In genomic region chr13:34045511-34046249, GRCm38 (mm10) we compare ENCODE assay signal across 12 mouse cellular contexts. TPM values are rescaled to one million over a fixed set of nuclear protein-coding genes. Genes with fewer than 3 reads are reported as not detected.
DNase-seq lines count a peak whose midpoint lies in the region; ATAC-seq lines count a peak whose summit lies in the region.
"Had no signal": no experiment of that assay in that cellular context is flagged by ENCODE, and none has a peak within 500 bp of the region (broad histone marks: within the 10 kb centered on the region; RNA-seq: fewer than 3 reads in every experiment).

No protein-coding gene starts in this region.

- H3K4me2 ChIP-seq in forebrain, embryonic 13.5 days = no peak overlapping the region
- no peak overlapping the region for H3K4me2 ChIP-seq in forebrain, embryonic 11.5 days (ENCODE audit: low read depth, low read length, severe bottlenecking)
- no peak overlapping the region for H3K4me2 ChIP-seq in liver, embryonic 12.5 days
- H3K4me2 ChIP-seq: limb, embryonic 12.5 days; stomach, embryonic 15.5 days had no signal

- peak; percentile 37 for ATAC-seq in forebrain, embryonic 13.5 days
- no peak for ATAC-seq in forebrain, embryonic 11.5 days (replicated peaks; ENCODE audit: low FRiP score)
- ATAC-seq in liver, embryonic 12.5 days = peak; percentile 54

- H3K36me3 ChIP-seq in forebrain, embryonic 13.5 days (ENCODE audit: poor library complexity, severe bottlenecking) = peaks cover 20% of the 10 kb centered on the region
- H3K36me3 ChIP-seq in forebrain, embryonic 11.5 days (ENCODE audit: control insufficient read depth, insufficient read depth, low read length) = no peaks in the 10 kb centered on the region
- H3K36me3 ChIP-seq in liver, embryonic 12.5 days = peaks cover 12% of the 10 kb centered on the region
- H3K36me3 ChIP-seq: stomach, embryonic 15.5 days had no signal

- H3K9ac ChIP-seq in forebrain, embryonic 13.5 days = no peak overlapping the region
- no peak overlapping the region for H3K9ac ChIP-seq in forebrain, embryonic 11.5 days (ENCODE audit: low read length)
- no peak overlapping the region for H3K9ac ChIP-seq in liver, embryonic 12.5 days
- H3K9ac ChIP-seq: limb, embryonic 12.5 days; stomach, embryonic 15.5 days had no signal

- H3K27me3 ChIP-seq in forebrain, embryonic 13.5 days = no peaks in the 10 kb centered on the region
- no peaks in the 10 kb centered on the region for H3K27me3 ChIP-seq in forebrain, embryonic 11.5 days (ENCODE audit: control insufficient read depth, insufficient read depth, low read length)
- H3K27me3 ChIP-seq in liver, embryonic 12.5 days (replicated peaks) = no peaks in the 10 kb centered on the region
- H3K27me3 ChIP-seq: limb, embryonic 12.5 days; stomach, embryonic 15.5 days had no signal

- H3K27ac ChIP-seq in forebrain, embryonic 13.5 days = no peak overlapping the region
- H3K27ac ChIP-seq in forebrain, embryonic 11.5 days (ENCODE audit: low read depth, low read length) = no peak overlapping the region
- H3K27ac ChIP-seq in liver, embryonic 12.5 days = peak overlapping the region; percentile 13; the same call in 1 of the 2 replicates
- H3K27ac ChIP-seq: limb, embryonic 12.5 days; stomach, embryonic 15.5 days had no signal

- no peak overlapping the region for H3K4me3 ChIP-seq in forebrain, embryonic 13.5 days
- no peak overlapping the region for H3K4me3 ChIP-seq in forebrain, embryonic 11.5 days (ENCODE audit: low read depth, low read length)
- H3K4me3 ChIP-seq in liver, embryonic 12.5 days = no peak overlapping the region
- H3K4me3 ChIP-seq: erythroblast, embryonic 14.5 days; limb, embryonic 12.5 days; stomach, embryonic 15.5 days had no signal

- no peak for DNase-seq in forebrain, embryonic 11.5 days (ENCODE audit: low spot score)
- DNase-seq in urinary bladder, postnatal 14 days (ENCODE audit: low spot score) = peak; percentile 2
- no peak for DNase-seq in urinary bladder, postnatal 36 days (ENCODE audit: low spot score in 2 of 2)
- no peak for DNase-seq in lung, postnatal 4 days
- DNase-seq in thymus, postnatal 0 days (ENCODE audit: low spot score) = no peak
- DNase-seq in right cerebral cortex, postnatal 4 days = no peak

- no peaks in the 10 kb centered on the region for H3K4me1 ChIP-seq in forebrain, embryonic 13.5 days
- no peaks in the 10 kb centered on the region for H3K4me1 ChIP-seq in forebrain, embryonic 11.5 days (replicated peaks; ENCODE audit: control insufficient read depth, insufficient read depth, low read length)
- H3K4me1 ChIP-seq in liver, embryonic 12.5 days = peaks cover 8% of the 10 kb centered on the region; the same call in 1 of the 2 replicates
- H3K4me1 ChIP-seq: limb, embryonic 12.5 days; stomach, embryonic 15.5 days had no signal

- 70% methylated on average over 5 of the region's 5 CpGs for WGBS in forebrain, embryonic 13.5 days
- 65% methylated on average over 5 of the region's 5 CpGs for WGBS in forebrain, embryonic 11.5 days
- WGBS in liver, embryonic 12.5 days (ENCODE audit: insufficient replicate concordance) = 54% methylated on average over 5 of the region's 5 CpGs

- H3K9me3 ChIP-seq in forebrain, embryonic 13.5 days (replicated peaks) = no peaks in the 10 kb centered on the region
- H3K9me3 ChIP-seq in forebrain, embryonic 11.5 days (ENCODE audit: control insufficient read depth, low read length) = no peaks in the 10 kb centered on the region
- H3K9me3 ChIP-seq in liver, embryonic 12.5 days (replicated peaks) = no peaks in the 10 kb centered on the region
- H3K9me3 ChIP-seq: G1E; limb, embryonic 12.5 days; stomach, embryonic 15.5 days had no signal

RNA-seq across cellular contexts. Expression of gene Bphl, which starts 8.3 kb away (rescaled TPM):
- 36.5 and 37.6 TPM in 2 replicates for polyA plus RNA-seq in forebrain, embryonic 13.5 days (2015; fragmentation: Nextera tagmentation; extraction: Ambion mirVana)
- 33.3 and 33.8 TPM in 2 replicates for polyA plus RNA-seq in forebrain, embryonic 11.5 days (2014; fragmentation: Nextera tagmentation; extraction: Ambion mirVana)
- 29.2 and 29.3 TPM in 2 replicates for polyA plus RNA-seq in liver, embryonic 12.5 days (2016; fragmentation: Nextera tagmentation; extraction: Ambion mirVana)
- 64.5 and 68.7 TPM in 2 replicates for polyA plus RNA-seq in thymus, postnatal 0 days (2015; fragmentation: Nextera tagmentation; extraction: Ambion mirVana)

RNA-seq across cellular contexts. Expression of gene Tubb2a, which starts 32.1 kb away (rescaled TPM):
- 761 and 874 TPM in 2 replicates for polyA plus RNA-seq in forebrain, embryonic 13.5 days (2015; fragmentation: Nextera tagmentation; extraction: Ambion mirVana)
- polyA plus RNA-seq in forebrain, embryonic 11.5 days (2014; fragmentation: Nextera tagmentation; extraction: Ambion mirVana) = 185 and 229 TPM in 2 replicates
- polyA plus RNA-seq in liver, embryonic 12.5 days (2016; fragmentation: Nextera tagmentation; extraction: Ambion mirVana) = 67.3 and 68.1 TPM in 2 replicates
- polyA plus RNA-seq in thymus, postnatal 0 days (2015; fragmentation: Nextera tagmentation; extraction: Ambion mirVana) = 204 and 248 TPM in 2 replicates

RNA-seq across cellular contexts. Expression of gene Serpinb6a, which starts 43.1 kb away (rescaled TPM):
- 27.9 and 29.1 TPM in 2 replicates for polyA plus RNA-seq in forebrain, embryonic 13.5 days (2015; fragmentation: Nextera tagmentation; extraction: Ambion mirVana)
- polyA plus RNA-seq in forebrain, embryonic 11.5 days (2014; fragmentation: Nextera tagmentation; extraction: Ambion mirVana) = 31.8 and 39.1 TPM in 2 replicates
- polyA plus RNA-seq in liver, embryonic 12.5 days (2016; fragmentation: Nextera tagmentation; extraction: Ambion mirVana) = 12.7 and 12.9 TPM in 2 replicates
- polyA plus RNA-seq in thymus, postnatal 0 days (2015; fragmentation: Nextera tagmentation; extraction: Ambion mirVana) = 73.8 and 89.4 TPM in 2 replicates

RNA-seq across cellular contexts. Expression of gene Ripk1, which starts 43.5 kb away (rescaled TPM):
- polyA plus RNA-seq in forebrain, embryonic 13.5 days (2015; fragmentation: Nextera tagmentation; extraction: Ambion mirVana) = 5.8 and 6.7 TPM in 2 replicates
- 9.8 and 11.3 TPM in 2 replicates for polyA plus RNA-seq in forebrain, embryonic 11.5 days (2014; fragmentation: Nextera tagmentation; extraction: Ambion mirVana)
- polyA plus RNA-seq in liver, embryonic 12.5 days (2016; fragmentation: Nextera tagmentation; extraction: Ambion mirVana) = 19.6 and 20.2 TPM in 2 replicates
- 12.9 and 13.5 TPM in 2 replicates for polyA plus RNA-seq in thymus, postnatal 0 days (2015; fragmentation: Nextera tagmentation; extraction: Ambion mirVana)
